Mouse (Mus musculus) heart, embryonic 13.5 days (tissue): Measurements from ENCODE around the gene Kbtbd4. TPM values are rescaled to one million over a fixed set of nuclear protein-coding genes. Genes with fewer than 3 reads are reported as not detected.

ENCODE experiments used
- ATAC-seq: fragments of 200-750 bp; cut with Nextera tagmentation; 2 replicates; pipeline ENCODE4 v1.8.0; 2017; ENCODE audit warnings: moderate TSS enrichment; ENCODE audit not compliant: insufficient number of reproducible peaks, low FRiP score, low TSS enrichment; ENCODE audit errors: extremely low read depth
- H3K27ac ChIP-seq: fragments of 300-500 bp; sonication (generic); replicated peaks from 2 replicates; pipeline ENCODE4 v1.5.1; 2015; ENCODE audit warnings: moderate library complexity, mild to moderate bottlenecking, inconsistent platforms
- H3K27me3 ChIP-seq: fragments of 300-500 bp; sonication (generic); replicated peaks from 2 replicates; pipeline ENCODE4 v1.6.1; 2015; ENCODE audit warnings: mild to moderate bottlenecking, inconsistent platforms
- H3K36me3 ChIP-seq: fragments of 300-500 bp; sonication (generic); 2 replicates; pipeline ENCODE4 v1.6.1; 2015; ENCODE audit warnings: mild to moderate bottlenecking, inconsistent platforms
- H3K4me1 ChIP-seq: fragments of 300-500 bp; sonication (generic); 2 replicates; pipeline ENCODE4 v1.6.1; 2015; ENCODE audit warnings: inconsistent platforms
- H3K4me2 ChIP-seq: fragments of 300-500 bp; sonication (generic); 2 replicates; pipeline ENCODE4 v1.6.1; 2015; ENCODE audit warnings: inconsistent platforms, mild to moderate bottlenecking, moderate library complexity
- H3K4me3 ChIP-seq: fragments of 300-500 bp; sonication (generic); 2 replicates; pipeline ENCODE4 v1.5.1; 2015; ENCODE audit warnings: moderate library complexity, mild to moderate bottlenecking, inconsistent platforms
- H3K9ac ChIP-seq: fragments of 300-500 bp; sonication (generic); 2 replicates; pipeline ENCODE4 v1.6.1; 2015; ENCODE audit warnings: inconsistent platforms, mild to moderate bottlenecking, moderate library complexity
- H3K9me3 ChIP-seq: fragments of 300-500 bp; sonication (generic); 2 replicates; pipeline ENCODE4 v1.6.1; 2016; ENCODE audit warnings: inconsistent platforms
- WGBS: fragments of 180-500 bp; shearing (Covaris S2); methylation state at CpG from one replicate; pipeline ENCODE4 v1.1.7; 2015; ENCODE audit warnings: mixed read lengths; 5-methylcytosine and 5-hydroxymethylcytosine counted together
- polyA plus RNA-seq: library from polyadenylated mRNA; unstranded; fragments of >200 nt; fragmentation: Nextera tagmentation; extraction: Ambion mirVana; gene quantifications from 2 replicates; pipeline ENCODE4 v1.2.1, GENCODE M21; 2015

Kbtbd4 gene
- polyA plus RNA-seq, 1 experiment from 2014 or later, result 27.7 TPM

DNA sequence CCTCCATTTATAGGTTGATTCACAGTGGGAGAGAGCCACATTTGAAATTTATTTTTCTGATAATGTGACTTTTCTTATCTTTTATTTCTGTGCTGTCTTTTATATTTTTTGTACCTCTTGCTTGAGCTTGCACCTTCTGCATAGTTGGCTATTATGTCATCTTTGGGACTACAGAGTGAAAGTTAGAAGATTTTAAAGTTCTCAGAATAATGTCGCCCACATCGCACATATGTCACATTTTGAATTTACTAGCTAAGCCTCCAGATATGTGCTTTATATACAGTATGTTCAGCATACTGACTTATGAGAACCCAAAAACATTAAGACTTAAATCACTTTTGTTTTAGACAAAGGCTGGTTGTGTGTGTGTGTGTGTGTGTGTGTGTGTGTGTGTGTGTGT, 55.5 kb downstream of the Kbtbd4 start:
- Histone ChIP-seq H3K27me3 (no peaks in the 10 kb centered on the region), H3K36me3 (peaks cover 10% of the 10 kb centered on the region; the same call in 1 of the 2 replicates), H3K4me3 (no peak overlapping the region), H3K9me3 (no peaks in the 10 kb centered on the region), H3K4me1 (peaks cover 35% of the 10 kb centered on the region), H3K9ac (no peak overlapping the region), H3K4me2 (no peak overlapping the region), H3K27ac (no peak overlapping the region)
- ATAC-seq, result no peak
- WGBS, result 94% methylated on average over 2 of the region's 2 CpGs

Other genes with a start within 250 kb of the Kbtbd4 start
- 21.2 and 23.8 TPM in 2 replicates for gene Nup160, start 227.5 kb upstream of the Kbtbd4 start, polyA plus RNA-seq
- gene Fnbp4, start 159.4 kb upstream of the Kbtbd4 start, polyA plus RNA-seq, result 53.2 and 53.4 TPM in 2 replicates
- 1.2 and 1.5 TPM in 2 replicates for gene Agbl2, start 122.0 kb upstream of the Kbtbd4 start, polyA plus RNA-seq
- gene Mtch2, start 57.6 kb upstream of the Kbtbd4 start, polyA plus RNA-seq, result 205 and 253 TPM in 2 replicates
- 9.8 and 12.9 TPM in 2 replicates for gene C1qtnf4, start 18.9 kb upstream of the Kbtbd4 start, polyA plus RNA-seq
- 314 and 369 TPM in 2 replicates for gene Ndufs3, start 87 bp downstream of the Kbtbd4 start, polyA plus RNA-seq
- gene Celf1, start 35.6 kb downstream of the Kbtbd4 start, polyA plus RNA-seq, result 93.9 and 98.7 TPM in 2 replicates
- gene Rapsn, start 130.9 kb downstream of the Kbtbd4 start, polyA plus RNA-seq, result 21.2 and 25.8 TPM in 2 replicates
- 226 and 239 TPM in 2 replicates for gene Psmc3, start 149.3 kb downstream of the Kbtbd4 start, polyA plus RNA-seq
- gene Slc39a13, start 165.7 kb downstream of the Kbtbd4 start, polyA plus RNA-seq, result 45.0 and 55.5 TPM in 2 replicates
- 3.5 and 3.9 TPM in 2 replicates for gene Spi1, start 177.7 kb downstream of the Kbtbd4 start, polyA plus RNA-seq
- 806 and 882 TPM in 2 replicates for gene Mybpc3, start 213.4 kb downstream of the Kbtbd4 start, polyA plus RNA-seq